Mouse (Mus musculus) cerebellum, postnatal 36 days (tissue): ENCODE results near the gene Unc13b.

Experiments
- DNase-seq, 2 experiments: peaks; one replicate each; pipeline ENCODE4 v3.0.0; 2021 to 2022; ENCODE audit warnings: mixed read lengths in 2 of 2

Gene Unc13b

GRCm38 (mm10) chr4:43038567-43039495, 19.9 kb upstream of the Unc13b start:
- DNase-seq = peak in 1 of 2 experiments; percentile 20

- no peak for DNase-seq
Measured at GRCm38 (mm10) chr4:43039609-43040008, 19.1 kb upstream of the Unc13b start.

GRCm38 (mm10) chr4:43040114-43040572, 18.6 kb upstream of the Unc13b start:
- DNase-seq = peak; percentile 87 to 93

- no peak for DNase-seq
Measured at GRCm38 (mm10) chr4:43040881-43041547, 17.7 kb upstream of the Unc13b start.

- peak in 1 of 2 experiments; percentile 14 for DNase-seq
Measured at GRCm38 (mm10) chr4:43043644-43044357, 15.0 kb upstream of the Unc13b start.

GRCm38 (mm10) chr4:43044673-43045072, 14.1 kb upstream of the Unc13b start:
- DNase-seq = no peak

- no peak for DNase-seq
Measured at GRCm38 (mm10) chr4:43045285-43045658, 13.5 kb upstream of the Unc13b start.

GRCm38 (mm10) chr4:43045659-43046302, 13.0 kb upstream of the Unc13b start, which contains the start of gene Fam214b:
Gene Fam214b, minus strand, starts transcription at chr4:43046220.
- peak; percentile 91 for DNase-seq

GRCm38 (mm10) chr4:43046607-43047006, 12.1 kb upstream of the Unc13b start:
- no peak for DNase-seq

- peak; percentile 60 to 73 for DNase-seq
Measured at GRCm38 (mm10) chr4:43047231-43047630, 11.5 kb upstream of the Unc13b start.

GRCm38 (mm10) chr4:43052627-43053026, 6.1 kb upstream of the Unc13b start:
- DNase-seq = peak; percentile 66

GRCm38 (mm10) chr4:43057654-43058053, 1.1 kb upstream of the Unc13b start:
- DNase-seq = no peak

- DNase-seq = no peak
Measured at GRCm38 (mm10) chr4:43058392-43058752, 381 bp upstream of the Unc13b start.

GRCm38 (mm10) chr4:43059697-43060096, 944 bp downstream of the Unc13b start:
- no peak for DNase-seq

GRCm38 (mm10) chr4:43060286-43060685, 1.5 kb downstream of the Unc13b start:
- DNase-seq = no peak

GRCm38 (mm10) chr4:43065471-43065870, 6.7 kb downstream of the Unc13b start:
- DNase-seq = no peak

GRCm38 (mm10) chr4:43074923-43075322, 16.2 kb downstream of the Unc13b start:
- no peak for DNase-seq

GRCm38 (mm10) chr4:43078071-43078718, 19.4 kb downstream of the Unc13b start:
- no peak for DNase-seq

GRCm38 (mm10) chr4:43082458-43082857, 23.7 kb downstream of the Unc13b start:
- no peak for DNase-seq

- DNase-seq = no peak
Measured at GRCm38 (mm10) chr4:43089950-43090349, 31.2 kb downstream of the Unc13b start.

GRCm38 (mm10) chr4:43091183-43091582, 32.4 kb downstream of the Unc13b start:
- DNase-seq = no peak

GRCm38 (mm10) chr4:43113491-43113890, 54.7 kb downstream of the Unc13b start:
- no peak for DNase-seq
